Mouse (Mus musculus) fibroblast of lung, adult 2 months (primary cell): ENCODE results near the gene Sumo1.

Source experiments
- DNase-seq: peaks from one replicate; pipeline ENCODE4 v3.0.0-alpha.2; 2011; ENCODE audit warnings: low read depth

The Sumo1 gene

DNA sequence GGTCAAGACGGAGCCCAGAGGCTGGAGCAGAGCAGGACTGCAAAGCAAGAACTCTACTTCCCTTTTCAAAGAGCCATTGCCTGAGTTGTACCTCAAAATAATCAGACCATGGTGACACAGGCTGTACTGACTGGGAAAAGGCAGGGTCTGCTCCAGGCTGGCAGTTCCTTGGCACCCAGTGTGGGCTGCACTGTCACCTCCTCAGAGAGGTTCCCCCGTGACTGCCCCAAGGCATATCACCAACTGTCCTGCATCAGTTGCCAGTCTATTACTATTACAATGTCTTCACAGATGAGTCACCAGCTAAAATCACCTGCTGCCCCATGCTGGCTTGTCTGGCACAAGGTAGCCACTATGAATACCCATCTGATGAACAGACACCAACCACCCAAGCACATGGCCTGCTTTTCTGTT, 77.0 kb downstream of the Sumo1 start:
- DNase-seq, result no peak

- DNase-seq, result no peak
These were observed 77.8 kb downstream of the Sumo1 start for GRCm38 (mm10) chr1:59592876-59593275.

DNA sequence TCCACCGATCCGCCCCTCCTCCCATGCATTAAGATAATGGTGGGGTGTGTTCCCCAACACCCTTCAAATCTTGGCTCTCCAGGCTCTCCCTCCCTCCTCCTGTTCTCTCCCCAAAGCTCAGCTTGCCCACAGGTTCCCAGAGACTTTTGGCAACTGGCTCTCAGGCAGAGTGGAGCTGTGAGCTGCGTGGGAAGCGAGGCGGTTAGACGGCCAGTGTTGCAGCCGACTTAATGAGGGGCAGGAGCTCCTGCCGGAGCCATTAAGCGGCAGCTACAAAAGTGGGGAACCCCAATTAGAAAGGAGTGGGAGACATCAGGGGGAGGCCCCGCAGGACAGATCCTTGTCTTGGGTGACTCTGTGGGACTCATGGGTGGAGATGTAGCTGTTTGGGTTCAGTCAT, 78.3 kb downstream of the Sumo1 start:
- peak; percentile 27 for DNase-seq

GRCm38 (mm10) chr1:59589271-59589670, 81.4 kb downstream of the Sumo1 start:
- no peak for DNase-seq

- no peak for DNase-seq
These were observed 85.8 kb downstream of the Sumo1 start for GRCm38 (mm10) chr1:59584656-59585410.

DNA sequence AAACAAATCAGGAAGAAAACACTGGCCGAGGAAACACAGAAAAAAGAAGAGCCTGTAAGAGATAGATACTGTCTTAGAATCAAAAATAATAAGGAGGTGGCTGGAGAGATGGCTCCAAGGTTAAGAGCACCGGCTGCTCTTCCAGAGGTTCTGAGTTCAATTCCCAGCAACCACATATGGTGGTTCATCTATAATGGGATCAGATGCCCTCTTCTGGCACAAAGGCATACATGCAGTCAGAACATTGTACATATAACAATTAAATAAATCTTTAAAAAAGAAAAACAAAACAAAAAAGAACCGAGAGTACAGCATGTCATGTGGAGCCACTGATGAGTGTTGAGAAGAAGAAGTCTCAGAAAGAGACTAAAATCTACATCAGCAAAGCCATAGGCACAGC, 89.8 kb downstream of the Sumo1 start:
- no peak for DNase-seq

GRCm38 (mm10) chr1:59580131-59580751, 90.4 kb downstream of the Sumo1 start:
- no peak for DNase-seq

GRCm38 (mm10) chr1:59579327-59579726, 91.3 kb downstream of the Sumo1 start:
- no peak for DNase-seq

- no peak for DNase-seq
These were observed 91.9 kb downstream of the Sumo1 start for GRCm38 (mm10) chr1:59578770-59579169.

GRCm38 (mm10) chr1:59574262-59575187, 96.1 kb downstream of the Sumo1 start:
- DNase-seq, result no peak

DNA sequence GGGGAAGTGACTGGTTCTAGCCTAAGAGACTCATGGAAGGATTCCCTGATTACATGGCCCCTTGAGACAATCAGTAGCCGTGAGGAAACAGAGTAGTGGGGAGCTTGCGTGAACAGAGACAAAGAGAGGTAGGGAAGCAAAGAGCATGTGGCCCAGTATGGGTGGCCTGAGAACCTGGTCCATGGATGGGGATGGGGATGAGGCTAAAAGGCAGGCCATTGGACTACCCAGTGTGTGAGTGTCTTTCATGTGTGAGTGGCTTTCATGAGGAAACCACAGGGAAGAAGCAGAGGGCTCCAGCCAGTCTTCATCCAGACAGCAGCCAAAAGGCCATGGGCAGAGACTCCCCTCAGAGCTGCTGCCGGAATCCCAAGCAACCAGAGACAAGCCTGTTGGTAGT, 96.8 kb downstream of the Sumo1 start:
- no peak for DNase-seq

DNA sequence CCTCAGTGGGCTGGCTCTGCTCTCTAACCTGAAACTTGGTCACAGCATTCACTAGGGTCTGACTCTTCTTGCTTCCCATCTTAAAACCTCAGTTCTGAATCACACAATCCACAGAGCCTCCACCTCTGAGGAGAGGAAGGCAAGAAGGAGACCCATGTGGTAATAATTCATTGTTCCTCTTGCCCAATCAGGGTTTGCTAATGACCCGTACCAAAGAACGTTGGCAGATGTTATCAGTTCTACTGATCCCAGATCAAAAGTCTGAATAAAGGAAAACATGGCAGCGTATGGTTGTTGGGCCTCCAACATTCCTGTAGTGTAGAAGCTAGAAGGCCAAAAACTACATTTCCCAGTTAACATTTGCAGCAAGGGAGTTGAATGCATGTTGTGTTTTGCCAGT, 99.1 kb downstream of the Sumo1 start:
- peak; percentile 36 for DNase-seq

DNA sequence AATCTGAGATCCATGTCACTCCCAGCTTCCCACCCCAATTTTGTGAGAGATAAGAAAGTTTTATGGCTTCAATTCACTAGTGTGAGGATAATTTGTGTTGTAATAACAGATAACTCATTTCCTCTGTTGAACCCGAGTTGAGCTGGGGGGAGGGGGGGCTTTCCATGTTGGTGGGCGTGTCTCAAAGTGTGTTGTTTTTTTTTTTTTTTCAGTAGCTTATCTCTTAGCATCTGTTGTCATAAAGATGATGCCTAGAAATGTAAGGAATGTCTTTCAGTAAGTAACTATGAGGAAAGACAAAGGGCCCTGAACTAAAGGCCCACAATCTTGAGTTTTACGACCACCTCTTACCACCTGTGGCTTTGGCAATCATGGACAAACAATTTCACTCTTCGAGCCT, 99.9 kb downstream of the Sumo1 start:
- DNase-seq, result no peak

DNA sequence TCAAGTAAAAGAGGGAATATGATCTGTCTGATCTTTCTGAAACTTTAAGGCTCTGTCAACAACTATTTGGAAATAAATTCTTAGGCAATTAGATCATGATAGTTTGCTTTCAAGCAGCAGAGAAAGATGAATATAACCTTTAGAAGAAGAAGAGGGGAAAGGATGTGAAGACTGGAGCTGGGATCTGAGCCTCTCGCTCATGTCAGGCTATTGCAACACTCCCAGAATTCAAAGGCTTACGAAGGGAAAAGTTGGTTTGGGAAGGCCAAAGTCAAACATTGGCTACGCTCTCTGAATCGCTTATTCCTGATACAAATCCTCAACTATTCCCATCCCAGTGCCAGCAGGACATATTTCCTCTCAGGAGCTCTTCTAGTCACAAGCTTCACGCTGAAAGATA, 101.3 kb downstream of the Sumo1 start:
- peak; percentile 44 for DNase-seq

DNA sequence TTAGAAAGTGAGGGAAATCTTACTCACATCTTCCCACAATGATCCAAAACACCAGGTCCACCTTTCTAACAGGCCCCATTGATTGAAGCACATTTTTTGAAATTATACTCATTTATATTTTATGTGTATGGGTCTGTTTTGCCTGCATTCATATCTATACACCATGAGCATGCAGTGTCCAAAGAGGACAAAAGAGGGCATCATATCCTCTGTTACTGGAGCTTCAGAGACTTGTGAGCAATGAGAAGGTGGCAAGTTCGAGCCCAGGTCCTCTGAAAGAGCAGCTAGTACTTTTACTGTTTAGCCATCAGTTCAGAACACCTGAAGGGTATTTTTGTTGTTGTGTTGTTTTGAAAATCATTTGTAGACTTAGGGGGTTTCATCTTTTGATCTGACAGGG, 102.4 kb downstream of the Sumo1 start:
- no peak for DNase-seq

- DNase-seq, result no peak
These were observed 103.1 kb downstream of the Sumo1 start for GRCm38 (mm10) chr1:59567521-59567920.

GRCm38 (mm10) chr1:59566926-59567325, 103.7 kb downstream of the Sumo1 start:
- DNase-seq, result peak; percentile 95

- DNase-seq, result no peak
These were observed 104.4 kb downstream of the Sumo1 start for GRCm38 (mm10) chr1:59566281-59566680.

GRCm38 (mm10) chr1:59565804-59566203, 104.8 kb downstream of the Sumo1 start:
- no peak for DNase-seq

DNA sequence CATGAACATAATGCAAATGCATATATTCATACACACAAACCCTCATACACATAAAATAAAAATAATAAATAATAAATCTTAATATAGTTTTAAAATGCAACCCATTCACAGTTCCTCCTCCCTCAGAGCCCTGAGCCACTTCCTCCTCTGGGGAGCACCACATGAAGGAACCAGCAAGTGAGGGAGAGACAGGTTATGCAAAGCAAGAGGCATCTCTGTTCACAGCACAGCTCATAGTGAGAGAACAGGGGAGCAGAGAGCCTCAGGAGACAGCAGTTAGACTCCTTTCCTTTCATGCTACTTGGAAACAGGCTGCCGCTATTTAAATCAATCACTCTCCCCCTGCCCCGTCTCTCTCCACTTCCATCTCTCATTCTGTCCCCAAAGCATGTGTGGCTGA, 107.1 kb downstream of the Sumo1 start:
- no peak for DNase-seq

- no peak for DNase-seq
These were observed 116.9 kb downstream of the Sumo1 start for GRCm38 (mm10) chr1:59553708-59554107.

GRCm38 (mm10) chr1:59550996-59551395, 119.6 kb downstream of the Sumo1 start:
- no peak for DNase-seq

GRCm38 (mm10) chr1:59550227-59550626, 120.4 kb downstream of the Sumo1 start:
- no peak for DNase-seq
